Mouse (Mus musculus) liver, postnatal 0 days (tissue): ENCODE measurements around the gene Ino80.

Source experiments
- CTCF ChIP-seq: sonication (generic); IDR thresholded peaks from 2 replicates; pipeline ENCODE4 v1.5.1; 2016; ENCODE audit warnings: antibody characterized with exemption, low read depth
- EP300 ChIP-seq: IDR thresholded peaks from 2 replicates; pipeline ENCODE4 v1.6.1; 2016; ENCODE audit warnings: antibody characterized with exemption, low read depth, mild to moderate bottlenecking

GRCm38 (mm10) chr2:119476621-119477391, 681 bp downstream of the Ino80 start:
- TF ChIP-seq CTCF (peak; percentile 28; the same call in 1 of the 2 replicates), EP300 (no peak)
